13 mouse cellular contexts compared by ENCODE assay signal in genomic region chr9:106481676-106482075, GRCm38 (mm10). TPM values are rescaled to one million over a fixed set of nuclear protein-coding genes. Genes with fewer than 3 reads are reported as not detected.
"Had no signal": no experiment of that assay in that cellular context is flagged by ENCODE, and none has a peak within 500 bp of the region (broad histone marks: within the 10 kb centered on the region; RNA-seq: fewer than 3 reads in every experiment).

No protein-coding gene starts in this region.

- DNase-seq: kidney, adult 11 months; kidney, adult 9 months; left cerebral cortex, postnatal 4 days; liver, postnatal 0 days; lung, embryonic 14.5 days; right cerebral cortex, adult 18-20 months; thymus, adult 2 months; thymus, postnatal 25 days had no signal

RNA-seq across cellular contexts. Expression of gene Gpr62, which starts 15.9 kb away (rescaled TPM):
- total RNA-seq: megakaryocyte, adult 5-6 weeks had no signal

RNA-seq across cellular contexts. Expression of gene Iqcf1, which starts 18.1 kb away (rescaled TPM):
- total RNA-seq: layer of hippocampus, adult 8-10 months; layer of hippocampus, postnatal 14 days; left cerebral cortex, adult 8-10 months; left cerebral cortex, postnatal 14 days; left cerebral cortex, postnatal 4 days; megakaryocyte, adult 5-6 weeks had no signal
